Mouse (Mus musculus) CD4-positive naive resting alpha-beta T cell, adult 57 days (primary cell): ENCODE measurements around the gene Rpl4. TPM values are rescaled to one million over a fixed set of nuclear protein-coding genes. Genes with fewer than 3 reads are reported as not detected.

ENCODE experiments used
- total RNA-seq: library from RNA; stranded (reverse); gene quantifications from one replicate; pipeline ENCODE4 v1.2.4, GENCODE M21; 2023

The Rpl4 gene
- total RNA-seq = 2,253 TPM

GRCm38 (mm10) chr9:64172816-64173665 lies at the start of gene Rpl4, which contains the start of gene Zwilch:
TSS of gene Rpl4 (plus strand) at chr9:64173375.
TSS of gene Zwilch (minus strand) at chr9:64173104.

GRCm38 (mm10) chr9:64178974-64179646 lies 5.9 kb downstream of the Rpl4 start, which contains the start of gene Snapc5:
TSS of gene Snapc5 (plus strand) at chr9:64179274.

Other genes starting within 250 kb of the Rpl4 start
- gene Smad6, start 151.3 kb upstream of the Rpl4 start, total RNA-seq = not detected
- gene Lctl, start 56.2 kb upstream of the Rpl4 start, total RNA-seq = not detected
- gene Zwilch, start 271 bp upstream of the Rpl4 start, total RNA-seq = 7.4 TPM
- gene Snapc5, start 5.9 kb downstream of the Rpl4 start, total RNA-seq = 29.6 TPM
- 0.74 TPM for gene Uchl4, start 61.8 kb downstream of the Rpl4 start, total RNA-seq
- 57.3 TPM for gene Map2k1, start 80.3 kb downstream of the Rpl4 start, total RNA-seq
- 12.8 TPM for gene Tipin, start 108.2 kb downstream of the Rpl4 start, total RNA-seq
- 23.5 TPM for gene Dis3l, start 167.9 kb downstream of the Rpl4 start, total RNA-seq
- gene Megf11, start 212.3 kb downstream of the Rpl4 start, total RNA-seq = not detected